Mouse (Mus musculus) stomach, postnatal 0 days (tissue): ENCODE results near the gene Scarb2. TPM values are rescaled to one million over a fixed set of nuclear protein-coding genes. Genes with fewer than 3 reads are reported as not detected.

ENCODE experiments used
- ATAC-seq: fragments of 200-750 bp; cut with Nextera tagmentation; 2 replicates; pipeline ENCODE4 v1.8.0; 2017; ENCODE audit not compliant: low FRiP score, low TSS enrichment
- DNase-seq: peaks from one replicate; pipeline ENCODE4 v3.0.0-alpha.2; 2016; ENCODE audit warnings: low spot score
- H3K27ac ChIP-seq: fragments of 300-500 bp; sonication (generic); replicated peaks from 2 replicates; pipeline ENCODE4 v1.5.1; 2014; ENCODE audit warnings: mild to moderate bottlenecking, control low read depth
- H3K27me3 ChIP-seq: fragments of 300-500 bp; sonication (generic); 2 replicates; pipeline ENCODE4 v1.6.1; 2014; ENCODE audit warnings: low read length; ENCODE audit not compliant: control insufficient read depth, insufficient read depth
- H3K36me3 ChIP-seq: fragments of 300-500 bp; sonication (generic); 2 replicates; pipeline ENCODE4 v1.6.1; 2014; ENCODE audit warnings: low read length, mixed read lengths; ENCODE audit not compliant: control insufficient read depth, insufficient read depth
- H3K4me1 ChIP-seq: fragments of 300-500 bp; sonication (generic); replicated peaks from 2 replicates; pipeline ENCODE4 v1.6.1; 2014; ENCODE audit warnings: antibody characterized with exemption; ENCODE audit not compliant: control insufficient read depth, insufficient read depth
- H3K4me2 ChIP-seq: fragments of 300-500 bp; sonication (generic); replicated peaks from 2 replicates; pipeline ENCODE4 v1.6.1; 2014; ENCODE audit warnings: low read depth, mild to moderate bottlenecking, control low read depth, moderate library complexity
- H3K4me3 ChIP-seq: fragments of 300-500 bp; sonication (generic); 2 replicates; pipeline ENCODE4 v1.5.1; 2014; ENCODE audit warnings: low read depth, low read length, control low read depth
- H3K9ac ChIP-seq: fragments of 300-500 bp; sonication (generic); 2 replicates; pipeline ENCODE4 v1.6.1; 2014; ENCODE audit warnings: mild to moderate bottlenecking, low read length, control low read depth, mixed read lengths
- H3K9me3 ChIP-seq: fragments of 300-500 bp; sonication (generic); 2 replicates; pipeline ENCODE4 v1.6.1; 2016; ENCODE audit warnings: low read length; ENCODE audit not compliant: control insufficient read depth
- CTCF ChIP-seq: IDR thresholded peaks from 2 replicates; pipeline ENCODE4 v1.5.1; 2016; ENCODE audit warnings: antibody characterized with exemption, low read depth, mild to moderate bottlenecking, moderate library complexity
- EP300 ChIP-seq: optimal IDR thresholded peaks from 2 replicates; pipeline ENCODE3; 2016; ENCODE audit warnings: antibody characterized with exemption
- WGBS: fragments of 180-500 bp; shearing (Covaris S2); extraction: QIAGEN DNeasy Blood & Tissue Kit; methylation state at CpG from one replicate; pipeline ENCODE4 v1.1.7; 2014; 5-methylcytosine and 5-hydroxymethylcytosine counted together
- polyA plus RNA-seq: library from polyadenylated mRNA; unstranded; fragments of >200 nt; fragmentation: Nextera tagmentation; extraction: Ambion mirVana; gene quantifications from 2 replicates; pipeline ENCODE4 v1.2.1, GENCODE M21; 2015

The Scarb2 gene
- polyA plus RNA-seq, 1 experiment from 2014 or later: 20.9 TPM

- Histone ChIP-seq H3K9ac (no peak overlapping the region), H3K4me1 (peaks cover 11% of the 10 kb centered on the region; the same call in 1 of the 2 replicates), H3K9me3 (no peaks in the 10 kb centered on the region), H3K27me3 (no peaks in the 10 kb centered on the region), H3K4me2 (no peak overlapping the region), H3K4me3 (no peak overlapping the region), H3K36me3 (no peaks in the 10 kb centered on the region), H3K27ac (peak overlapping the region; percentile 77)
- TF ChIP-seq CTCF: no peak
- TF ChIP-seq EP300: no peak
- peak; percentile 34 for DNase-seq
- peak; percentile 50; the same call in 1 of the 2 replicates for ATAC-seq
- WGBS: 26% methylated on average over 5 of the region's 5 CpGs
These were observed 8.0 kb downstream of the Scarb2 start for GRCm38 (mm10) chr5:92498661-92499060.

DNA sequence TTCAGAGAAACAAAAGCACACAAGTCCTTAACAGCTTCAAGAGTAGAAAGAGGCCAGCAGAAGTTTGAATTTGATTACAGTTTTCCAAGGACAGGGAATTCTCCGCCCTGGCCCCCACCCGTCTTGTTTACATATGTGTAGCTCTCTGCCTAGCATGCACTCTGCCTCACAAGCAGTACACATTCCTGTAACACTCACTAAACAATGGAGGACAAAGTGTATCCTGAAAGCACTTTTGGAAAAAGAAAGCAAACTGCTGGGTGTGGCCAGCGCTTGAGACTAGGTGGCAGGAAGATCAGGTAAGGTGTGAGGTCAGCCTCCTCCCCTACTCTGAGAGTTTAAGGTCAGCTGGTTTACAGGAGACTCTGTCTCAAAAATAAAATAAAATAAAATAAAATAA lies 8.4 kb downstream of the Scarb2 start:
- H3K4me1 ChIP-seq: peaks cover 9% of the 10 kb centered on the region; the same call in 1 of the 2 replicates
- WGBS: 29% methylated on average over 3 of the region's 3 CpGs
- no peaks in the 10 kb centered on the region for H3K9me3 ChIP-seq
- ATAC-seq: peak; percentile 75
- H3K4me2 ChIP-seq: 0 out of 2 replicates have a peak overlapping the region, but pooled peaks have one; percentile 0
- H3K9ac ChIP-seq: no peak overlapping the region
- no peaks in the 10 kb centered on the region for H3K27me3 ChIP-seq
- no peak overlapping the region for H3K4me3 ChIP-seq
- DNase-seq: peak; percentile 52
- H3K27ac ChIP-seq: peak overlapping the region; percentile 77
- TF ChIP-seq CTCF: no peak
- TF ChIP-seq EP300: no peak
- no peaks in the 10 kb centered on the region for H3K36me3 ChIP-seq

GRCm38 (mm10) chr5:92495771-92496409 lies 10.7 kb downstream of the Scarb2 start:
- no peak overlapping the region for H3K4me3 ChIP-seq
- H3K9ac ChIP-seq: no peak overlapping the region
- ATAC-seq (no peak), DNase-seq (no peak)
- H3K4me1 ChIP-seq: peaks cover 7% of the 10 kb centered on the region; the same call in 1 of the 2 replicates
- H3K4me2 ChIP-seq: no peak overlapping the region
- TF ChIP-seq EP300: no peak
- no peak for TF ChIP-seq CTCF
- WGBS: 66% methylated on average over 7 of the region's 7 CpGs
- no peaks in the 10 kb centered on the region for H3K9me3 ChIP-seq
- H3K36me3 ChIP-seq: no peaks in the 10 kb centered on the region
- H3K27me3 ChIP-seq: no peaks in the 10 kb centered on the region
- H3K27ac ChIP-seq: peak overlapping the region; percentile 30; the same call in 1 of the 2 replicates

DNA sequence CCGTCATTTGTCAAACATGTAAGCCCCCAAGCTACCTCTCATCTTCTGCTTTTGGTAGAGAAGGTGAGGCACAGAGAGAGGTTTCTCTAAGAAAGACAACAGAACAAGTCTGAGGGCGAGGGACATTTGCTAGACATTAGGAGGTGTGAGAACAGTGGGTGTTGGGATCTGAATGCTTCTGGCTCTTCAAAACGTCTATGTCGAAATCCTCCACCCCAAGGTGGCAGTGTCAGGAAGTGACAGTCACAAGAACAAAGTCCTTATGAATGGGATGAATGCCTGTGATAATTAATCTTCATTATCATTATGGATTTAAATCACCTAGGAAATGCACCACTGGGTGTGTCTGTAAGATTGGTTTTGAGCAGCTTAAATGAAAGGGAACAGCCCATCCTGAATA lies 11.3 kb downstream of the Scarb2 start:
- Histone ChIP-seq H3K4me3 (no peak overlapping the region), H3K9me3 (no peaks in the 10 kb centered on the region), H3K9ac (no peak overlapping the region), H3K27me3 (no peaks in the 10 kb centered on the region), H3K4me1 (peaks cover 5% of the 10 kb centered on the region), H3K4me2 (no peak overlapping the region), H3K27ac (no peak overlapping the region; the same call in 1 of the 2 replicates), H3K36me3 (no peaks in the 10 kb centered on the region)
- 50% methylated on average over 4 of the region's 4 CpGs for WGBS
- TF ChIP-seq CTCF (0 out of 2 replicates have a peak, but pooled peaks have one; percentile 8), EP300 (no peak)
- DNase-seq (no peak), ATAC-seq (no peak)

- DNase-seq (no peak), ATAC-seq (peak; percentile 36; the same call in 1 of the 2 replicates)
- Histone ChIP-seq H3K4me1 (peaks cover under 1% of the 10 kb centered on the region), H3K4me2 (no peak overlapping the region), H3K36me3 (no peaks in the 10 kb centered on the region), H3K27ac (peak overlapping the region; percentile 36), H3K27me3 (no peaks in the 10 kb centered on the region), H3K9ac (no peak overlapping the region), H3K4me3 (no peak overlapping the region), H3K9me3 (no peaks in the 10 kb centered on the region)
- 22% methylated on average over 7 of the region's 7 CpGs for WGBS
- TF ChIP-seq CTCF: no peak
- TF ChIP-seq EP300: peak; percentile 40
These were observed 13.2 kb downstream of the Scarb2 start for GRCm38 (mm10) chr5:92493423-92493822.

DNA sequence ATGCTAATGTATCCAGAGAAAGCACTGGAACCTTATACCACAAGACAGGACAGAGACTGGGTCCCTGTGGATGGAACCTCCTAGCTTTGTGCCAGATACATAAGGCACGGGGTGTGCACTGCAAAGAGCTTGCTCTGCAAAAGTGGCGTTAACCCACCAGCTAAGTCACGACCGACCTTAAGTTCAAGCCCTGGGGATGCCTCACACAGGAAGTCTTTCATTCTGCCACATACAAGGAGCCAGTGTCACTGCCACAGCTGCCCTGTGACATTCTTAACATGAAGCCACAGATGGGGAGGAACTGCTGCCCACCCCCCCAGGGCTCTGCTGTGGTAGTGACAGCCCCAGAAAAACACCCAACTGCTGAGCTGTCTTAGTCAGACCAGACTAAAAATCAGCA lies 15.9 kb downstream of the Scarb2 start:
- Histone ChIP-seq H3K4me1 (peaks cover 8% of the 10 kb centered on the region), H3K4me3 (no peak overlapping the region), H3K4me2 (no peak overlapping the region), H3K36me3 (no peaks in the 10 kb centered on the region), H3K27me3 (no peaks in the 10 kb centered on the region), H3K9ac (no peak overlapping the region), H3K27ac (peak overlapping the region; percentile 35; the same call in 1 of the 2 replicates), H3K9me3 (no peaks in the 10 kb centered on the region)
- no peak for ATAC-seq
- TF ChIP-seq EP300 (no peak), CTCF (no peak)
- WGBS: 66% methylated on average over 4 of the region's 4 CpGs
- no peak for DNase-seq
